Comparison of ENCODE assay signal across 10 mouse cellular contexts in the genomic region with DNA sequence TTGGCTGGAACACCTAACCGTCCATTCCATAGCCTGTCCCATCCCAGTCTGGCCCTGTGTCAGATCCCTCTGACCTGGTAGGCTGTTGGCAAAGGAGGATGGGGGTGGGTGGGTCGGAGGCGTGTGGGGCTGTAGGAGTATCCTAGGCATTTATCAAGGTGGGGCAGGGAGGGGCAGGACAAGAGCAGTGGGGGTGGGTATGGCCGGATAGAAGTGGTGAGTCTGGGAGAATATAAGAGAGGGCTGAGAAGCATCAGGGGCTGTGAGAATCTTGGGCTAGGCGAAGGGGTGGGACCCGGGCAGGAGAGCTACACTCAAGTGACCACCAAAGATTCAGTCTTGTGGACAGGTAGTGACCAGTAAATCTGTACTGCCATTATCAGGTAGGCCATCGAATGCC. TPM values are rescaled to one million over a fixed set of nuclear protein-coding genes. Genes with fewer than 3 reads are reported as not detected.
A peak's percentile ranks its signal among the peaks of the same experiment; 100 is the strongest.
DNase-seq lines count a peak whose midpoint lies in the region; ATAC-seq and TF ChIP-seq lines count a peak whose summit lies in the region.
"Had no signal": no experiment of that assay in that cellular context is flagged by ENCODE, and none has a peak within 500 bp of the region (broad histone marks: within the 10 kb centered on the region; RNA-seq: fewer than 3 reads in every experiment).

No protein-coding gene starts in this region.

- H3K9ac ChIP-seq in lung, embryonic 15.5 days, result no peak overlapping the region
- no peak overlapping the region for H3K9ac ChIP-seq in forebrain, embryonic 12.5 days
- peak overlapping the region; percentile 52; the same call in 1 of the 2 replicates for H3K9ac ChIP-seq in limb, embryonic 12.5 days (replicated peaks)

- no peak overlapping the region; the same call in 1 of the 2 replicates for H3K4me3 ChIP-seq in lung, embryonic 15.5 days
- peak overlapping the region; percentile 40; the same call in 1 of the 2 replicates for H3K4me3 ChIP-seq in forebrain, embryonic 12.5 days (replicated peaks)
- peak overlapping the region; percentile 45 for H3K4me3 ChIP-seq in limb, embryonic 12.5 days (replicated peaks)
- peak overlapping the region; percentile 77 for H3K4me3 ChIP-seq in small intestine, adult 2 months (ENCODE audit: low read depth, low read length)

- no peak for DNase-seq in lung, postnatal 4 days
- no peak for DNase-seq in right cerebral cortex, postnatal 14 days
- DNase-seq in right cerebral cortex, adult 2 months (ENCODE audit: low spot score in 2 of 2), result no peak
- DNase-seq: cerebellum, adult 11-12 months had no signal

- TF ChIP-seq CTCF in small intestine, adult 2 months (IDR thresholded peaks at IDR 0.05; ENCODE audit: extremely low read depth, insufficient read length, insufficient replicate concordance, low read depth, low read length), result no peak

- peaks cover 10% of the 10 kb centered on the region for H3K4me1 ChIP-seq in lung, embryonic 15.5 days
- peaks cover 17% of the 10 kb centered on the region for H3K4me1 ChIP-seq in forebrain, embryonic 12.5 days
- H3K4me1 ChIP-seq in limb, embryonic 12.5 days (replicated peaks), result peaks cover 22% of the 10 kb centered on the region
- peaks cover 56% of the 10 kb centered on the region; the same call in 1 of the 2 replicates for H3K4me1 ChIP-seq in small intestine, adult 2 months (ENCODE audit: control insufficient read depth, insufficient read depth, insufficient read length, low read length)

- ATAC-seq in lung, embryonic 15.5 days (ENCODE audit: borderline replicate concordance, extremely low read depth, low FRiP score, low TSS enrichment), result no peak
- peak; percentile 40 for ATAC-seq in forebrain, embryonic 12.5 days (ENCODE audit: low FRiP score)
- peak; percentile 21; the same call in 1 of the 2 replicates for ATAC-seq in limb, embryonic 12.5 days (ENCODE audit: insufficient number of reproducible peaks, insufficient read depth, low FRiP score, low TSS enrichment, low read depth)

- H3K4me2 ChIP-seq in lung, embryonic 15.5 days, result peak overlapping the region; percentile 67
- peak overlapping the region; percentile 72 for H3K4me2 ChIP-seq in forebrain, embryonic 12.5 days
- H3K4me2 ChIP-seq in limb, embryonic 12.5 days, result peak overlapping the region; percentile 86

- TF ChIP-seq POLR2A in small intestine, adult 2 months (IDR thresholded peaks at IDR 0.05; ENCODE audit: low read depth, low read length), result no peak

- peaks cover 24% of the 10 kb centered on the region for H3K27me3 ChIP-seq in lung, embryonic 15.5 days
- H3K27me3 ChIP-seq in forebrain, embryonic 12.5 days, result peaks cover 38% of the 10 kb centered on the region
- peaks cover 28% of the 10 kb centered on the region for H3K27me3 ChIP-seq in limb, embryonic 12.5 days
- no peaks in the 10 kb centered on the region for H3K27me3 ChIP-seq in small intestine, adult 2 months (ENCODE audit: control insufficient read depth, insufficient read depth, low read length)

- H3K9me3 ChIP-seq in lung, embryonic 15.5 days, result no peaks in the 10 kb centered on the region
- no peaks in the 10 kb centered on the region for H3K9me3 ChIP-seq in forebrain, embryonic 12.5 days
- H3K9me3 ChIP-seq in limb, embryonic 12.5 days, result no peaks in the 10 kb centered on the region

- H3K27ac ChIP-seq in lung, embryonic 15.5 days, result no peak overlapping the region
- no peak overlapping the region for H3K27ac ChIP-seq in forebrain, embryonic 12.5 days
- no peak overlapping the region for H3K27ac ChIP-seq in limb, embryonic 12.5 days
- peak overlapping the region; percentile 95 for H3K27ac ChIP-seq in small intestine, adult 2 months (ENCODE audit: insufficient read depth, low read depth, low read length)
- H3K27ac ChIP-seq: macrophage had no signal

- no peaks in the 10 kb centered on the region for H3K36me3 ChIP-seq in lung, embryonic 15.5 days
- no peaks in the 10 kb centered on the region for H3K36me3 ChIP-seq in forebrain, embryonic 12.5 days (replicated peaks)
- H3K36me3 ChIP-seq in limb, embryonic 12.5 days, result no peaks in the 10 kb centered on the region
- peaks cover 3% of the 10 kb centered on the region; the same call in 1 of the 2 replicates for H3K36me3 ChIP-seq in small intestine, adult 2 months (ENCODE audit: control insufficient read depth, insufficient read depth, low read length)

- WGBS in lung, embryonic 15.5 days, result 67% methylated on average over 7 of the region's 7 CpGs
- WGBS in forebrain, embryonic 12.5 days, result 85% methylated on average over 7 of the region's 7 CpGs
- 64% methylated on average over 7 of the region's 7 CpGs for WGBS in limb, embryonic 12.5 days
- WGBS in small intestine, adult 2 months, result 38% methylated on average over 7 of the region's 7 CpGs

RNA-seq across cellular contexts. Expression of a gene that starts 0.7 kb away (rescaled TPM):
- polyA plus RNA-seq in lung, embryonic 15.5 days (2015; fragmentation: Nextera tagmentation; extraction: Ambion mirVana), result 15.7 and 16.7 TPM in 2 replicates
- polyA plus RNA-seq in forebrain, embryonic 12.5 days (2016; fragmentation: Nextera tagmentation; extraction: Ambion mirVana), result 40.6 and 48.9 TPM in 2 replicates
- 42.7 and 48.4 TPM in 2 replicates for polyA plus RNA-seq in limb, embryonic 12.5 days (2016; fragmentation: Nextera tagmentation; extraction: Ambion mirVana)
- polyA plus RNA-seq in small intestine, adult 2 months (2012; rRNA removed), result 74.3 and 147 TPM in 2 replicates

RNA-seq across cellular contexts. Expression of a gene that starts 27.6 kb away (rescaled TPM):
- not detected in 2 replicates for polyA plus RNA-seq in lung, embryonic 15.5 days (2015; fragmentation: Nextera tagmentation; extraction: Ambion mirVana)
- 0.06 and 0.22 TPM in 2 replicates for polyA plus RNA-seq in forebrain, embryonic 12.5 days (2016; fragmentation: Nextera tagmentation; extraction: Ambion mirVana)
- not detected in 2 replicates for polyA plus RNA-seq in limb, embryonic 12.5 days (2016; fragmentation: Nextera tagmentation; extraction: Ambion mirVana)
- polyA plus RNA-seq in small intestine, adult 2 months (2012; rRNA removed), result 246 and 934 TPM in 2 replicates
- polyA plus RNA-seq: inflammation-experienced regulatory T-cells, adult 6 months had no signal

RNA-seq across cellular contexts. Expression of a gene that starts 54.4 kb away (rescaled TPM):
- polyA plus RNA-seq in lung, embryonic 15.5 days (2015; fragmentation: Nextera tagmentation; extraction: Ambion mirVana), result not detected in 2 replicates
- polyA plus RNA-seq in forebrain, embryonic 12.5 days (2016; fragmentation: Nextera tagmentation; extraction: Ambion mirVana), result not detected in 2 replicates
- not detected in 2 replicates for polyA plus RNA-seq in limb, embryonic 12.5 days (2016; fragmentation: Nextera tagmentation; extraction: Ambion mirVana)
- 0.19 and 0.81 TPM in 2 replicates for polyA plus RNA-seq in small intestine, adult 2 months (2012; rRNA removed)
- polyA plus RNA-seq: inflammation-experienced regulatory T-cells, adult 6 months; macrophage had no signal

Comparison
In these comparisons a context has a peak if more than half of its experiments do, and no peak if none do; other contexts are left out.
1. RNA of a gene that starts 27.6 kb away (polyA plus RNA-seq): 246 to 934 TPM in small intestine, adult 2 months; 0.06 to 0.22 TPM in forebrain, embryonic 12.5 days, not detected in lung, embryonic 15.5 days and not detected in limb, embryonic 12.5 days; every median in the first group is over 100 times any median in the second.
2. Peak in every context shown above with its lines, with median percentiles within 50 percentile points of each other: H3K4me2 ChIP-seq.